Mouse (Mus musculus) CH12.LX (cell line): ENCODE results near the gene Dnah7c. TPM values are rescaled to one million over a fixed set of nuclear protein-coding genes. Genes with fewer than 3 reads are reported as not detected.
"Not testable (repeated sequence)": the region's sequence is repeated elsewhere in the genome, so short reads cannot be mapped to it uniquely, and the experiment has no call there.

Source experiments
- DNase-seq: peaks from one replicate; pipeline ENCODE4 v3.0.0-alpha.2; 2013; ENCODE audit errors: extremely low read depth
- H3K27ac ChIP-seq: 2 replicates; pipeline ENCODE4 v1.5.1; 2012; ENCODE audit warnings: low read depth, mild to moderate bottlenecking, control low read depth, moderate library complexity; ENCODE audit not compliant: insufficient read depth
- H3K27me3 ChIP-seq: replicated peaks from 2 replicates; pipeline ENCODE3; 2012; ENCODE audit warnings: inconsistent platforms
- H3K36me3 ChIP-seq, 2 experiments: replicated peaks in 1 of 2; 2 replicates each; pipeline versions ENCODE3 to v1.6.1; 2012; ENCODE audit warnings: inconsistent platforms in 1 of 2, low read length in 1 of 2, mild to moderate bottlenecking in 1 of 2, mixed read lengths in 1 of 2, moderate library complexity in 1 of 2; ENCODE audit not compliant: control insufficient read depth in 1 of 2, insufficient read depth in 1 of 2
- H3K4me1 ChIP-seq, 2 experiments: 2 replicates each; pipeline ENCODE4 v1.6.1; 2012; ENCODE audit warnings: inconsistent platforms in 1 of 2, moderate library complexity in 1 of 2; ENCODE audit not compliant: insufficient read depth in 2 of 2, control insufficient read depth in 1 of 2
- H3K4me2 ChIP-seq: 2 replicates; pipeline ENCODE4 v1.6.1; 2012; ENCODE audit warnings: low read depth, mild to moderate bottlenecking, control low read depth; ENCODE audit not compliant: poor library complexity, insufficient read depth, severe bottlenecking
- H3K4me3 ChIP-seq, 3 experiments: fragments of 150-350 bp in 1 of 3; sonication (generic) in 1 of 3; replicated peaks in 1 of 3; 2 replicates each; pipeline versions ENCODE3 to v1.5.1; 2011 to 2012; ENCODE audit warnings: low read depth in 2 of 3, low read length in 2 of 3, mild to moderate bottlenecking in 2 of 3, moderate library complexity in 2 of 3, control low read depth in 1 of 3, improper control_type of control experiment in 1 of 3, inconsistent platforms in 1 of 3, mixed read lengths in 1 of 3; ENCODE audit not compliant: poor library complexity in 1 of 3
- H3K79me2 ChIP-seq: replicated peaks from 2 replicates; pipeline ENCODE4 v1.6.1; 2012; ENCODE audit warnings: mild to moderate bottlenecking, moderate library complexity; ENCODE audit not compliant: control insufficient read depth, poor library complexity, insufficient read depth, severe bottlenecking; ENCODE audit errors: extremely low read depth
- H3K9ac ChIP-seq: 2 replicates; pipeline ENCODE4 v1.6.1; 2012; ENCODE audit warnings: low read depth, mild to moderate bottlenecking, control low read depth, moderate library complexity; ENCODE audit not compliant: insufficient read depth
- H3K9me3 ChIP-seq: replicated peaks from 2 replicates; pipeline ENCODE3; 2012; ENCODE audit warnings: low read length, inconsistent platforms, mixed read lengths
- BHLHE40 ChIP-seq: IDR thresholded peaks from 2 replicates; pipeline ENCODE4 v1.6.1; 2011; ENCODE audit warnings: mild to moderate bottlenecking, low read depth, low read length, improper control_type of control experiment
- CHD1 ChIP-seq: IDR thresholded peaks from 2 replicates; pipeline ENCODE4 v1.6.1; 2012; ENCODE audit warnings: low read depth, low read length, improper control_type of control experiment, inconsistent platforms
- ELF1 ChIP-seq: IDR thresholded peaks from 2 replicates; pipeline ENCODE4 v1.6.1; 2014; ENCODE audit warnings: low read depth, mild to moderate bottlenecking, inconsistent platforms, low read length, improper control_type of control experiment
- EP300 ChIP-seq: IDR thresholded peaks from 2 replicates; pipeline ENCODE4 v1.6.1; 2011; ENCODE audit warnings: low read length, improper control_type of control experiment
- ETS1 ChIP-seq: conservative IDR thresholded peaks from 2 replicates; pipeline ENCODE4 v1.6.1; 2012; ENCODE audit warnings: low read depth, mild to moderate bottlenecking, inconsistent platforms, low read length, improper control_type of control experiment, moderate library complexity
- GABPA ChIP-seq: IDR thresholded peaks from 2 replicates; pipeline ENCODE4 v1.6.1; 2012; ENCODE audit warnings: low read depth, low read length, improper control_type of control experiment, inconsistent platforms; ENCODE audit not compliant: insufficient replicate concordance
- IRF4 ChIP-seq: IDR thresholded peaks from 2 replicates; pipeline ENCODE4 v1.6.1; 2014; ENCODE audit warnings: low read depth, mild to moderate bottlenecking, inconsistent platforms, low read length, improper control_type of control experiment
- KAT2A ChIP-seq: IDR thresholded peaks from 2 replicates; pipeline ENCODE4 v1.6.1; 2012; ENCODE audit warnings: low read length, improper control_type of control experiment, inconsistent platforms; ENCODE audit not compliant: insufficient replicate concordance
- MEF2A ChIP-seq: IDR thresholded peaks from 2 replicates; pipeline ENCODE4 v1.6.1; 2014; ENCODE audit warnings: low read depth, mild to moderate bottlenecking, inconsistent platforms, low read length, improper control_type of control experiment, borderline replicate concordance
- MXI1 ChIP-seq: IDR thresholded peaks from 2 replicates; pipeline ENCODE4 v1.6.1; 2011; ENCODE audit warnings: mild to moderate bottlenecking, low read depth, low read length, improper control_type of control experiment
- MYC ChIP-seq: IDR thresholded peaks from 2 replicates; pipeline ENCODE4 v1.6.1; 2011; ENCODE audit warnings: low read depth, mild to moderate bottlenecking, improper control_type of control experiment, low read length
- POLR2A ChIP-seq: IDR thresholded peaks from 2 replicates; pipeline ENCODE4 v1.6.1; 2011; ENCODE audit warnings: low read depth, mild to moderate bottlenecking, improper control_type of control experiment, low read length
- POLR2AphosphoS2 ChIP-seq: IDR thresholded peaks from 2 replicates; pipeline ENCODE4 v1.6.1; 2011; ENCODE audit warnings: low read depth, low read length, improper control_type of control experiment
- RAD21 ChIP-seq: IDR thresholded peaks from 2 replicates; pipeline ENCODE4 v1.6.1; 2011; ENCODE audit warnings: low read depth, mild to moderate bottlenecking, low read length, improper control_type of control experiment, moderate library complexity
- SMC3 ChIP-seq: IDR thresholded peaks from 2 replicates; pipeline ENCODE4 v1.6.1; 2011; ENCODE audit warnings: low read depth, low read length, improper control_type of control experiment
- USF1 ChIP-seq: IDR thresholded peaks from 2 replicates; pipeline ENCODE4 v1.6.1; 2014; ENCODE audit warnings: low read depth, mild to moderate bottlenecking, inconsistent platforms, low read length, improper control_type of control experiment
- USF2 ChIP-seq: conservative IDR thresholded peaks from 2 replicates; pipeline ENCODE4 v1.6.1; 2011; ENCODE audit warnings: low read depth, low read length, improper control_type of control experiment
- ZKSCAN1 ChIP-seq: IDR thresholded peaks from 2 replicates; pipeline ENCODE4 v1.6.1; 2012; ENCODE audit warnings: low read depth, inconsistent platforms, low read length, improper control_type of control experiment, borderline replicate concordance
- ZMIZ1 ChIP-seq: IDR thresholded peaks from 2 replicates; pipeline ENCODE4 v1.6.1; 2012; ENCODE audit warnings: low read depth, mild to moderate bottlenecking, inconsistent platforms, low read length, improper control_type of control experiment
- ZNF384 ChIP-seq: IDR thresholded peaks from 2 replicates; pipeline ENCODE4 v1.6.1; 2012; ENCODE audit warnings: low read depth, low read length, improper control_type of control experiment, inconsistent platforms
- dilution Hi-C: fragments of 300-500 bp; cut with MboI; formaldehyde crosslinking; loops from 2 replicates; pipeline ENCODE4 v1.14.3; 2020; ENCODE audit warnings: low sequenced_read_pairs; ENCODE audit not compliant: extremely low pct_unique_long_range_greater_than_20kb, extremely low pct_ligation_motif_present
- in situ Hi-C: fragments of 300-500 bp; cut with MboI; formaldehyde crosslinking; loops from 3 replicates; pipeline ENCODE4 v1.14.3; 2019; ENCODE audit warnings: low sequenced_read_pairs, low pct_ligation_motif_present, low pct_unique_long_range_greater_than_20kb, mixed read lengths
- polyA plus RNA-seq: library from polyadenylated mRNA; unstranded; fragments of >175 nt; gene quantifications from 2 replicates; pipeline ENCODE4 v1.2.1, GENCODE M21; 2012; ENCODE audit warnings: low read depth; ENCODE audit not compliant: insufficient read length
- total RNA-seq, 2 experiments: library from RNA; depleted of rRNA; stranded (reverse); fragments of 300-350 nt in 1 of 2; fragments of >200 nt in 1 of 2; gene quantifications; 2 replicates each; pipeline ENCODE4 v1.2.3; 2012 to 2014

Gene Dnah7c
- total and polyA plus RNA-seq, 3 experiments = not detected

- H3K9me3 ChIP-seq = no peaks in the 10 kb centered on the region
- TF ChIP-seq KAT2A = no peak
- TF ChIP-seq ELF1 = no peak
- no peak for TF ChIP-seq GABPA
- no peak for TF ChIP-seq SMC3
- TF ChIP-seq RAD21 = no peak
- TF ChIP-seq USF2 = no peak
- no peak for TF ChIP-seq MYC
- TF ChIP-seq IRF4 = no peak
- TF ChIP-seq ZMIZ1 = no peak
- no peak for TF ChIP-seq EP300
- no peak for TF ChIP-seq ZNF384
- TF ChIP-seq CHD1 = no peak
- no peak for TF ChIP-seq MXI1
- no peak for TF ChIP-seq MEF2A
- no peak for TF ChIP-seq ETS1
- no peak for TF ChIP-seq POLR2A
- TF ChIP-seq POLR2AphosphoS2 = no peak
- TF ChIP-seq USF1 = no peak
- no peak for TF ChIP-seq ZKSCAN1
- TF ChIP-seq, all 38 proteins: peak for 0
- H3K27ac ChIP-seq = no peak overlapping the region
- no peaks in the 10 kb centered on the region for H3K79me2 ChIP-seq
- DNase-seq = no peak
- no peak overlapping the region for H3K4me3 ChIP-seq
- H3K36me3 ChIP-seq = no peaks in the 10 kb centered on the region
- in situ Hi-C loops = no loop called here
- no peak overlapping the region for H3K4me2 ChIP-seq
- no peak overlapping the region for H3K9ac ChIP-seq
- peaks cover 3 to 12% of the 10 kb centered on the region in 2 experiments; a peak in 2 of 4 replicates for H3K4me1 ChIP-seq
- no peaks in the 10 kb centered on the region for H3K27me3 ChIP-seq
- dilution Hi-C loops = no loop called here
Observed at GRCm38 (mm10) chr1:46805074-46805473, 379.7 kb downstream of the Dnah7c start.

DNA sequence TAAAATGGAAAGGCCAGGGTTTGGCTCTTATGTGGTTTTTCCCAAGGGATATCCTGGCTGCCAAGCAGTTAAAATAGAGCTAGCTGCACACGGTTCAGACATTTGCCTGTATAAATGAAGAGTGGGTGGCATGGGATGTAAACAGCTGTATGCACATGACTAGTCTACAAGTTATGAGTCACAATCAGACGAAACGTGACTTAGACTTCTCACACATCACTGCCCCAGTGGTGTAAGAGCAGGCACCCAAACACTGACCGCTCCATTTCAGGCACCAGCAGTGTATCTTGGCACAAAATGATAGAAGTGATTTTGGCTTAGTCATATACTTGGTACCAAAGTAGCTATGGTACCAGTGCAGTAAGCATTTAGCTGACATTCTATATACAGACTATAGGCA, 383.2 kb downstream of the Dnah7c start:
- dilution Hi-C loops, H3K27me3 ChIP-seq, H3K27ac ChIP-seq, DNase-seq, H3K4me3 ChIP-seq, H3K9ac ChIP-seq, H3K9me3 ChIP-seq, H3K4me2 ChIP-seq, H3K36me3 ChIP-seq, in situ Hi-C loops, H3K79me2 ChIP-seq: not testable (repeated sequence)
- TF ChIP-seq BHLHE40 = 0 out of 2 replicates have a peak, but pooled peaks have one; percentile 24
- H3K4me1 ChIP-seq = peaks cover 3 to 12% of the 10 kb centered on the region in 2 experiments; a peak in 2 of 4 replicates
